Mouse (Mus musculus) layer of hippocampus, adult 11-12 months (tissue): ENCODE measurements around the gene Plin5.
"Not testable (repeated sequence)": the region's sequence is repeated elsewhere in the genome, so short reads cannot be mapped to it uniquely, and the experiment has no call there.

Experiments
- DNase-seq: peaks from one replicate; pipeline ENCODE4 v3.0.0; 2022; ENCODE audit warnings: low spot score

The Plin5 gene

GRCm38 (mm10) chr17:56108334-56109044 lies 8.9 kb downstream of the Plin5 start:
- peak; percentile 83 for DNase-seq

GRCm38 (mm10) chr17:56107736-56108135 lies 9.7 kb downstream of the Plin5 start:
- no peak for DNase-seq

- DNase-seq = no peak
Measured at GRCm38 (mm10) chr17:56106981-56107380, 10.4 kb downstream of the Plin5 start.

DNA sequence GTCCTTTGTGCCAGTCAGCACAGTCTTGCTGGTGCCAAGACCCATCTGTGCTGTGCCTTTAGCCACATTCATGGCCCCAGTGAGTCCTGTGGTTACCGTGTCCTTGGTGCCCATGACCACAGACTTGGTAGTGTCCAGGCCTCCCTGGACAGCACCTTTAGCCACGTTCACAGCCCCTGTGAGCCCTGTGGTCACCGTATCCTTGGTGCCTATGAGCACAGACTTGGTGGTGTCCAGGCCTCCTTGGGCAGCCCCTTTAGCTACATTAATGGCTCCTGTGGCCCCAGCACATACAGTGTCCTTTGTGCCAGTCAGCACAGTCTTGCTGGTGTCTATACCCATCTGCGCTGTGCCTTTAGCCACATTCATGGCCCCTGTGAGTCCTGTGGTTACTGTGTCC lies 11.0 kb downstream of the Plin5 start:
- DNase-seq = not testable (repeated sequence)

- DNase-seq = not testable (repeated sequence)
Measured at GRCm38 (mm10) chr17:56104821-56105220, 12.6 kb downstream of the Plin5 start.

- no peak for DNase-seq
Measured at GRCm38 (mm10) chr17:56103465-56104285, 13.7 kb downstream of the Plin5 start.

- no peak for DNase-seq
Measured at GRCm38 (mm10) chr17:56102927-56103326, 14.5 kb downstream of the Plin5 start.

GRCm38 (mm10) chr17:56102158-56102557 lies 15.2 kb downstream of the Plin5 start:
- DNase-seq = no peak

- DNase-seq = no peak
Measured at GRCm38 (mm10) chr17:56100811-56101210, 16.6 kb downstream of the Plin5 start.

DNA sequence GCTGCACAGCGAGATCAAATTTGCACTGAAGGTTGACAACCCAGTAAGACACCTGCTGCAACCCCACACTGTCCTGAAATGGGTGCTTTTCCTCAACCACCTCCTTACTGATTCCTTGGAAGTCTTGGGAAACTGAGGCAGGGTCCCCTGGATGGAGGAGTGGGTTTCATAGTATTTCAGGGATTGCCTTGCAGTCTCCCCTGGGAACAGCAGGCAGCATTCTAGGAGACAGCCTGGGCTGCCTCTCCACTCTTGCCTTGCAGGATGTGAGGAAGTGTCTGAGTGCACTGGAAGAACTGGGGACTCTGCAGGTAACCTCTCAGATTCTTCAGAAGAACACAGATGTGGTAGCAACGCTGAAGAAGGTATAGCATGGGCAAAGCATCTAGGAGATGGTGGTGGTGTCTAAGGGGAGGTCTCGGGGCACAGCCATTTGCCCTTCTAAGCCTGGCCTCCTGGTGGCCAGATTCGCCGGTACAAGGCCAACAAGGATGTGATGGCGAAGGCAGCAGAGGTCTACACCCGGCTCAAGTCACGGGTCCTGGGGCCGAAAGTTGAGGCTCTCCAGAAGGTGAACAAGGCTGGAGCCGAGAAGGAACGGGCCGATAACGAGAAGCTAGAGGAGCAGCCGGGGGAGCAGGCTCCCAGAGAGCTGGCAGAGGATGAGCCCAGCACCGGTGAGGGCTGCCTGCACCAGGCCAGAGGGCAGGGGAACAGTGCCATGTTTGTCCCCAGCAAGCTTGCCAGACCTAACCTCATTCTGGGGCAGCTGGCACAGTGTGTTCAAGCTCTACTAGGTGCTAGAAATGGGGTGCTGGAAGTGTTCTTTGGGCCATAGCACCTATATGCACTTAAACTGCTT lies 18.5 kb downstream of the Plin5 start:
- DNase-seq = no peak

DNA sequence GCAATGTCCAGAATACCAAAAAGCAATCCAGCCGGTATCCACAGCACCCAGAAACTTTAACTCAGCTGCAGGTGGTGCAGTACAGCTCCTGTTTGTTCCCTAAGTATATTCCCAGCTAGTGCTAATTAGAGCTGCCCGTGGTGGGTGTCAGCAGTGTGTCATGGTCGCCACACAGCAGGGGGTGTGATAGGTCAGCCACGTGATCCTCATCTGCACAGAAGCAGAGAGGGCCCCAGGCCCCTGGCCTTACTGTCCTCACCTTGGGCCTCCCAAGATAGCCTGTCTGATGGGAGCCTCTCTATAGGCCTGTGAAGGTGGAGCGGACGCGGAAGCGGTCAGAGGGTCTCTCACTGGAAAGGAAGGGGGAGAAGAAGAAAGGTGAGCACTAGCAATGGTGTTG lies 19.2 kb downstream of the Plin5 start:
- no peak for DNase-seq

DNA sequence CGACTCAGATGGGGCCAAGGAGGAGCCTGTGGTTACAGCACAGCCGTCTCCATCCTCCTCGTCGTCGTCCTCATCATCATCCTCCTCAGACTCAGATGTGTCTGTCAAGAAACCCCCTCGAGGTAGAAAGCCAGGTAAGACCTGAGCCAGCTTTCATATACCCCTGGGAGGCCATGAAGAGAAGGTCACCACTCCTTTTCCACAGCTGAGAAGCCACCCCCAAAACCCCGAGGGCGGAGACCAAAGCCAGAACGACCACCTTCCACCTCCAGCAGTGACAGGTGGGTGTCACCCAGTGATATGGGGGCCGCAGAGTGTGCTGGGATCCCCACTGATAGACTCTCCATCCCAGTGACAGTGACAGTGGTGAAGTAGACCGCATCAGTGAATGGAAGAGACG lies 20.5 kb downstream of the Plin5 start:
- no peak for DNase-seq

DNA sequence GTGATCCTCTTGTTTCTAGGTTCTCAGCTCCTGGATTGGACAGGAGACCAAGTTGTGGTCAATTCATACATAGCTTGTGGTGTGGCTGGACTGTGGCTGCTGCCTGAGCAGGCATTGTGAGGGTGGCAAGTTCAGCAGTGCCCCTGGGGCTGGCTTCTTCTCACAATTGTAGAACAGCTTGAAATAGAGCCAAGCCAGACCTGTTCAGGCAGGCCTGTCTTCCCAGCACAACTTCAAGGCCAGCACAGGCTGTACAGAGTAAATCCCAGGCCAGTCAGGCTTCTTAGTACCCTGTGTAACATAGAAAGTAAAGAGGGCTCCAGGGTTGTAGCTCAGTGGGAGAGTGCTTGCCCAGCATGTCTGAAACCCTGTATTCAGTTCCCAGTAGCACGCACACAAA lies 24.6 kb downstream of the Plin5 start:
- DNase-seq = no peak

DNA sequence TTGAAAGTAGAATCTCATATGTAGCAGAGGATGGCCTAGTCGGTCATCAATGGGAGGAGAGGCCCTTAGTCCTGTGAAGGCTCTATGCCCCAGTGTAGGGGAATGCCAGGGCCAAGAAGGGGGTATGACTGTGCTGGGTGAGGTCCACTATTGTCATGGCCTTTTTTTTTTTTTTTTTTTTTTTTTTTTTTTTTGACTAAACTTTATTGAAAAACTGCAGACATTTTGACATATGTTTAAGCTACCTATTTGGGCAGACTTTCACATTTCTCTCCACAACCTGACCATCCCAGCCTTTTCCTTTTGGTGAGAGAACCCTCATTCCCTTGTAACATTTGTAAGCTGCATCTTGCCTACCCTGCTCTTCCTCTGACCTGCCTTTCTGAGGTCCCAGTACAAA lies 25.1 kb downstream of the Plin5 start:
- DNase-seq = no peak

- peak; percentile 59 for DNase-seq
Measured at GRCm38 (mm10) chr17:56080781-56081585, 36.4 kb downstream of the Plin5 start.

- no peak for DNase-seq
Measured at GRCm38 (mm10) chr17:56079921-56080320, 37.5 kb downstream of the Plin5 start.

DNA sequence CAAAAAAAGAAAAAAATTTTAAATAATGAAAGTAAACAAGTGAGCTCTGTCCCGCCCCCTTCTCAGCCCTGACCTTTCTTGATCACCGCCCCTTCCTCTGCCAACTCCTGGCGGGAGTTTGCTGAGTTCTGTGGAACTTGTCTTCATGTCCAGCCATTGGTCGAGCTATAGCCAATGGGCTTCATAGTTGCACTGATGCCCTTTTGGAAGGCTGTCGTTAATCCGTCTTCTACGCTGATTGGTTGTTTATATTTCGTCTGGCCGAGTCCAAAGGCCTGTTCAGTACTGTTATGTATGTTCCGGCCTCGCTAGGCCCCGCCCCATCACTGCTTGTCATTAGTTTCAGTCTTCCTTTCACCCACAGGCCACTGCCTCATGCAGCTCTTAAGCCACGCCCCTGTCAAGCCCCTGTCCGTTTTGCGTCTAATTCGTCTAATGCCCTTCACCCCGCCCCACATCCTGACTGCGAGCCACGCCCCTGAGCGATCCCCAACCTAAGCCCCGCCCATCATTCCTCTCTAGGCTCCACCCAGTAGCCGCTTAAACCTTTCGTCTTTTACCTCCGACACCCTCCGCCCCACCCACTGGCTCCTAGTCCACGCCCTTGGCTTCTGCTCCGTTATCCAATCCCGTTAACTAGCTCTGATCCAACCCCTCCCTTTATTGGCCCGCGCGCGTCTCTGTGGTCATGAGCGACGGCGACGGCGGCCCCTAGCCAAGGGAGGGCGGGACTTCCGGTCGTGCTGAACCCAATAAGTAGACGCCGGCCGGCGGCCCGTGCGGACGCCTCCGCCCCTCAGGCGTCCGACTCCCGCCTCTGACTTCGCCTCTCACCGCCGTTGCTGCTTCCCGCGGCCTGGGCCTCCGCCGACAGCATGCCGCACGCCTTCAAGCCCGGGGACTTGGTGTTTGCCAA lies 38.3 kb downstream of the Plin5 start, which contains the start of gene Hdgfl2:
TSS of gene Hdgfl2 (plus strand) at position 755 of the 916 bp plus-strand sequence.
- peak; percentile 100 for DNase-seq

DNA sequence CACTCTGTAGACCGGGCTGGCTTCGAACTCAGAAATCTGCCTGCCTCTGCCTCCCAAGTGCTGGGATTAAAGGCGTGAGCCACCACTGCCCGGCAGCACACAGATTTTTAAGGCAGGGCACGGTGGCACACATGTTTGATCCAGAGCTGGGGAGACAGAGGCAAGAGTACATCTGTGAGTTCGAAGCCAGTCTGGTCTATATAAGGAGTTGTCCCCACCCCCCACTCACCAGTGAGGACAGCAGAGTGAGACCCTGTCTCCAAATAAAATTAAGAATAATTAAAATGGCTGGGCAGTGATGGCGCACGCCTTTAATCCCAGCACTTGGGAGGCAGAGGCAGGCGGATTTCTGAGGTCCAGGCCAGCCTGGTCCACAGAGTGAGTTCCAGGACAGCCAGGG lies 39.0 kb downstream of the Plin5 start:
- not testable (repeated sequence) for DNase-seq

- no peak for DNase-seq
Measured at GRCm38 (mm10) chr17:56077523-56077922, 39.9 kb downstream of the Plin5 start.

- peak; percentile 98 for DNase-seq
Measured at GRCm38 (mm10) chr17:56074827-56075208, 42.6 kb downstream of the Plin5 start, which contains the start of gene Ubxn6. Ubxn6 (minus strand) TSS chr17:56075028.
